Mouse (Mus musculus): ENCODE data around the gene Atp6v0a2. TPM values are rescaled to one million over a fixed set of nuclear protein-coding genes. Genes with fewer than 3 reads are reported as not detected.

Atp6v0a2 gene
- 14.5 TPM for polyA plus RNA-seq (2014; fragmentation: Illumina TruSeq; extraction: RNeasy Lipid Tissue Mini Kit (QIAGEN cat#74804); ENCODE audit: insufficient read depth, low read depth, low replicate concordance)

GRCm38 (mm10) chr5:124628448-124629363 is at the start of gene Atp6v0a2:
Gene Atp6v0a2 (plus strand): TSS chr5:124628576.

GRCm38 (mm10) chr5:124578633-124579317 is 49.6 kb upstream of the Atp6v0a2 start, which contains the start of the genes Eif2b1 and Gtf2h3:
Gene Eif2b1 (minus strand): TSS chr5:124579131.
Gene Gtf2h3 (plus strand): TSS chr5:124579140.

GRCm38 (mm10) chr5:124724997-124725396 is 96.6 kb downstream of the Atp6v0a2 start, which contains the start of gene Dnah10:
Gene Dnah10 (plus strand): TSS chr5:124725085.

Other genes with a start within 250 kb of the Atp6v0a2 start
- gene Sbno1, start 202.6 kb upstream of the Atp6v0a2 start, polyA plus RNA-seq (2014; fragmentation: Illumina TruSeq; extraction: RNeasy Lipid Tissue Mini Kit (QIAGEN cat#74804); ENCODE audit: insufficient read depth, low read depth, low replicate concordance): 8.9 TPM
- gene Kmt5a, start 188.6 kb upstream of the Atp6v0a2 start, polyA plus RNA-seq (2014; fragmentation: Illumina TruSeq; extraction: RNeasy Lipid Tissue Mini Kit (QIAGEN cat#74804); ENCODE audit: insufficient read depth, low read depth, low replicate concordance): 25.3 TPM
- gene Rilpl2, start 150.2 kb upstream of the Atp6v0a2 start, polyA plus RNA-seq (2014; fragmentation: Illumina TruSeq; extraction: RNeasy Lipid Tissue Mini Kit (QIAGEN cat#74804); ENCODE audit: insufficient read depth, low read depth, low replicate concordance): 23.6 TPM
- gene Snrnp35, start 145.4 kb upstream of the Atp6v0a2 start, polyA plus RNA-seq (2014; fragmentation: Illumina TruSeq; extraction: RNeasy Lipid Tissue Mini Kit (QIAGEN cat#74804); ENCODE audit: insufficient read depth, low read depth, low replicate concordance): 8.3 TPM
- 21.6 TPM for gene Rilpl1, start 97.2 kb upstream of the Atp6v0a2 start, polyA plus RNA-seq (2014; fragmentation: Illumina TruSeq; extraction: RNeasy Lipid Tissue Mini Kit (QIAGEN cat#74804); ENCODE audit: insufficient read depth, low read depth, low replicate concordance)
- 274 TPM for gene Tmed2, start 87.9 kb upstream of the Atp6v0a2 start, polyA plus RNA-seq (2014; fragmentation: Illumina TruSeq; extraction: RNeasy Lipid Tissue Mini Kit (QIAGEN cat#74804); ENCODE audit: insufficient read depth, low read depth, low replicate concordance)
- gene Ddx55, start 75.7 kb upstream of the Atp6v0a2 start, polyA plus RNA-seq (2014; fragmentation: Illumina TruSeq; extraction: RNeasy Lipid Tissue Mini Kit (QIAGEN cat#74804); ENCODE audit: insufficient read depth, low read depth, low replicate concordance): 7.3 TPM
- gene Eif2b1, start 49.4 kb upstream of the Atp6v0a2 start, polyA plus RNA-seq (2014; fragmentation: Illumina TruSeq; extraction: RNeasy Lipid Tissue Mini Kit (QIAGEN cat#74804); ENCODE audit: insufficient read depth, low read depth, low replicate concordance): 16.1 TPM
- 12.4 TPM for gene Gtf2h3, start 49.4 kb upstream of the Atp6v0a2 start, polyA plus RNA-seq (2014; fragmentation: Illumina TruSeq; extraction: RNeasy Lipid Tissue Mini Kit (QIAGEN cat#74804); ENCODE audit: insufficient read depth, low read depth, low replicate concordance)
- 1.9 TPM for gene Dnah10, start 96.5 kb downstream of the Atp6v0a2 start, polyA plus RNA-seq (2014; fragmentation: Illumina TruSeq; extraction: RNeasy Lipid Tissue Mini Kit (QIAGEN cat#74804); ENCODE audit: insufficient read depth, low read depth, low replicate concordance)
- 8.6 TPM for gene Ccdc92, start 233.8 kb downstream of the Atp6v0a2 start, polyA plus RNA-seq (2014; fragmentation: Illumina TruSeq; extraction: RNeasy Lipid Tissue Mini Kit (QIAGEN cat#74804); ENCODE audit: insufficient read depth, low read depth, low replicate concordance)
- 28.2 TPM for gene Zfp664, start 234.1 kb downstream of the Atp6v0a2 start, polyA plus RNA-seq (2014; fragmentation: Illumina TruSeq; extraction: RNeasy Lipid Tissue Mini Kit (QIAGEN cat#74804); ENCODE audit: insufficient read depth, low read depth, low replicate concordance)

Data from lung, adult 10 weeks (tissue).